Mouse (Mus musculus) embryonic facial prominence, embryonic 15.5 days (tissue): ENCODE measurements around the gene Col5a2. TPM values are rescaled to one million over a fixed set of nuclear protein-coding genes. Genes with fewer than 3 reads are reported as not detected.
"Not testable (repeated sequence)": the region's sequence is repeated elsewhere in the genome, so short reads cannot be mapped to it uniquely, and the experiment has no call there.

Source experiments
- ATAC-seq: fragments of 200-750 bp; cut with Nextera tagmentation; 2 replicates; pipeline ENCODE4 v1.8.0; 2017; ENCODE audit warnings: low read depth, moderate TSS enrichment; ENCODE audit not compliant: insufficient number of reproducible peaks, low FRiP score, low TSS enrichment
- H3K27ac ChIP-seq: fragments of 300-500 bp; sonication (generic); replicated peaks from 2 replicates; pipeline ENCODE4 v1.5.1; 2015; ENCODE audit warnings: mild to moderate bottlenecking, inconsistent platforms
- H3K27me3 ChIP-seq: fragments of 300-500 bp; sonication (generic); 2 replicates; pipeline ENCODE4 v1.6.1; 2015; ENCODE audit warnings: inconsistent platforms
- H3K36me3 ChIP-seq: fragments of 300-500 bp; sonication (generic); 2 replicates; pipeline ENCODE4 v1.6.1; 2015; ENCODE audit warnings: mild to moderate bottlenecking, inconsistent platforms
- H3K4me1 ChIP-seq: fragments of 300-500 bp; sonication (generic); 2 replicates; pipeline ENCODE4 v1.6.1; 2015; ENCODE audit warnings: inconsistent platforms
- H3K4me2 ChIP-seq: fragments of 300-500 bp; sonication (generic); replicated peaks from 2 replicates; pipeline ENCODE4 v1.6.1; 2015; ENCODE audit warnings: mild to moderate bottlenecking, inconsistent platforms
- H3K4me3 ChIP-seq: fragments of 300-500 bp; sonication (generic); replicated peaks from 2 replicates; pipeline ENCODE4 v1.5.1; 2015; ENCODE audit warnings: mild to moderate bottlenecking, inconsistent platforms
- H3K9ac ChIP-seq: fragments of 300-500 bp; sonication (generic); 2 replicates; pipeline ENCODE4 v1.6.1; 2015; ENCODE audit warnings: inconsistent platforms
- H3K9me3 ChIP-seq: fragments of 300-500 bp; sonication (generic); replicated peaks from 2 replicates; pipeline ENCODE4 v1.6.1; 2016; ENCODE audit warnings: inconsistent platforms
- WGBS: fragments of 180-500 bp; shearing (Covaris S2); methylation state at CpG from one replicate; pipeline ENCODE4 v1.1.7; 2015; 5-methylcytosine and 5-hydroxymethylcytosine counted together
- polyA plus RNA-seq: library from polyadenylated mRNA; unstranded; fragments of >200 nt; fragmentation: Nextera tagmentation; extraction: Ambion mirVana; gene quantifications from 2 replicates; pipeline ENCODE4 v1.2.1, GENCODE M21; 2015

Col5a2 gene
- 178 and 202 TPM in 2 replicates for polyA plus RNA-seq

DNA sequence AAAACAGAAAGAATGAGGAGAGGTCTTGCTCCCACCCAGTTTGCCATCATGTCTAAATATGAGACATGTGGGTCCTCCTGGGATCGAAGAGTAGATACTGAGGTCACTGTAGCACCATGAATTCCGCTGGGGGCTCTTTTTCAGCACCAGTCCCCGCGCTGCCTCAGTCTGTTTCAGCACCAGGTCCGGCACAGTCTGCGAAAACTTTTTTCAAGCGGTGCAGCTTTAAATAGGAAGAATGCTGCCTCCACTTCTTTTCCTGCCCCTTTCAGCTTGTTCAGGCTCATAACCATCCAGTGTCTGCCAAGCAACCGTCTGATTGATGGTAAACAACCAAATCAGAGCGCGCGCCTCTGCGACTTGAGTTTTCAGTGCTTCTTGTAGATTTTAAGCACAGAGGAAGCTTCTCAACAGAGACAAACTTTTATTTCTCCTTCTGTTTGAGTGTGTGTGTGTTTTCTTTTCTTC is at the start of gene Col5a2:
Col5a2 (minus strand) TSS at position 418 of the 468 bp plus-strand sequence.
- H3K27me3 ChIP-seq = no peaks in the 10 kb centered on the region
- peak within 1 kb of the TSS; percentile 70 for H3K9ac ChIP-seq
- 7% methylated on average over 12 of the region's 12 CpGs for WGBS
- no peaks in the 10 kb centered on the region for H3K36me3 ChIP-seq
- peaks cover 5% of the 10 kb centered on the region for H3K4me1 ChIP-seq
- H3K4me3 ChIP-seq = peak within 1 kb of the TSS; percentile 66
- H3K27ac ChIP-seq = peak within 1 kb of the TSS; percentile 96
- H3K9me3 ChIP-seq = no peaks in the 10 kb centered on the region
- peak within 1 kb of the TSS; percentile 43 for H3K4me2 ChIP-seq
- ATAC-seq = peak; percentile 92

GRCm38 (mm10) chr1:45550531-45550930 is 47.4 kb upstream of the Col5a2 start:
- Histone ChIP-seq H3K4me3 (no peak overlapping the region), H3K4me2 (no peak overlapping the region), H3K9ac (no peak overlapping the region), H3K27ac (no peak overlapping the region), H3K9me3 (no peaks in the 10 kb centered on the region), H3K27me3 (no peaks in the 10 kb centered on the region), H3K36me3 (no peaks in the 10 kb centered on the region), H3K4me1 (no peaks in the 10 kb centered on the region)
- no peak for ATAC-seq
- WGBS = 76% methylated on average over 4 of the region's 4 CpGs

- Histone ChIP-seq H3K27me3 (no peaks in the 10 kb centered on the region), H3K4me3 (no peak overlapping the region), H3K9me3 (no peaks in the 10 kb centered on the region), H3K4me1 (no peaks in the 10 kb centered on the region), H3K4me2 (no peak overlapping the region), H3K27ac (peak overlapping the region; percentile 83), H3K36me3 (no peaks in the 10 kb centered on the region), H3K9ac (no peak overlapping the region)
- ATAC-seq = peak; percentile 67; the same call in 1 of the 2 replicates
- 17% methylated on average over 1 of the region's 1 CpGs for WGBS
These were observed 38.8 kb upstream of the Col5a2 start for GRCm38 (mm10) chr1:45541888-45542287.

DNA sequence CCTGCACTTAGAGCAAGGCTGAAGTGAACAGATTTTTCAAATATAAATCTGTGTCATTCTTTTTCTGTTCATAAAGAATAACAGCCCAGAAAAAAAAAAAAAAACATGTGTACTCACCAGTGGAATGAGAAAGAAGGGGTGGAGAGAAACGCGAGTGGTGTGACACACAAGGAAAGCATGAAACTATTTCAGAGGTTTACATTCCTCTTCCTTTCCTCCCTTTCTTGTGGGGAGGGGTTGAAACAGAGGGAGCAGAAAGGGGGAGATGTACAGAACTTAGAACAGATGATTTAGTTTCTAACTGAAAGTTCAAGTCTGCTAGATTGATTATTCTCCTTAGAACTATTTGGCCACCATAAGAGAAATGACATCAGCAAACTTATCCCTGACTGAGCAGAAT is 38.1 kb upstream of the Col5a2 start:
- Histone ChIP-seq H3K4me3 (no peak overlapping the region), H3K27me3 (no peaks in the 10 kb centered on the region), H3K9me3 (no peaks in the 10 kb centered on the region), H3K9ac (no peak overlapping the region), H3K4me2 (no peak overlapping the region), H3K4me1 (no peaks in the 10 kb centered on the region), H3K27ac (peak overlapping the region; percentile 83; the same call in 1 of the 2 replicates), H3K36me3 (no peaks in the 10 kb centered on the region)
- 12% methylated on average over 2 of the region's 2 CpGs for WGBS
- ATAC-seq = no peak

- Histone ChIP-seq H3K4me1 (no peaks in the 10 kb centered on the region), H3K27ac (no peak overlapping the region), H3K36me3 (no peaks in the 10 kb centered on the region), H3K27me3 (no peaks in the 10 kb centered on the region), H3K4me3 (no peak overlapping the region), H3K9me3 (no peaks in the 10 kb centered on the region), H3K9ac (no peak overlapping the region), H3K4me2 (no peak overlapping the region)
- ATAC-seq = peak; percentile 65; the same call in 1 of the 2 replicates
- WGBS = 63% methylated on average over 2 of the region's 2 CpGs
These were observed 28.4 kb upstream of the Col5a2 start for GRCm38 (mm10) chr1:45531486-45531885.

DNA sequence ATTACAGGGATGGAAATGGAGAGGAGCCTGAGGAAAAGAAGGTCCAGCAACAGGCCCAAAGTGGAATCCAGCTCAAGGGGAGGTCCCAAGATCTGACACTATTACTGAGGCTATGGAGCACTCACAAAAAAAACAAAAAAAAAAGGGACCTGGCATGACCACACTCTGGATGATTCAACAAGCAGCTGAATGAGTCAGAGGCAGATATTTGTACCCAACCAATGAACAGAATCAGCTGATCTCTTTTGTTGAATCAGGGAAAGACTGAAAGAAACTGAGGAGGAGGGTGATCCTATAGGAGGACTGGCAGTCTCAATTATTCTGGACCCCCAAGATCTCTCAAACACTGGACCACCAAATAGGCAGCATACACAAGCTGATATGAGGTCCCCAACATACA is 24.4 kb upstream of the Col5a2 start:
- H3K27me3 ChIP-seq, H3K9ac ChIP-seq, H3K4me1 ChIP-seq, H3K4me3 ChIP-seq, ATAC-seq, H3K4me2 ChIP-seq, H3K36me3 ChIP-seq, H3K27ac ChIP-seq, H3K9me3 ChIP-seq: not testable (repeated sequence)

GRCm38 (mm10) chr1:45523601-45524000 is 20.5 kb upstream of the Col5a2 start:
- H3K27ac ChIP-seq = no peak overlapping the region
- WGBS = 86% methylated on average over 3 of the region's 3 CpGs
- H3K36me3 ChIP-seq = no peaks in the 10 kb centered on the region
- ATAC-seq = no peak
- H3K9ac ChIP-seq = no peak overlapping the region
- H3K4me2 ChIP-seq = no peak overlapping the region
- H3K9me3 ChIP-seq = no peaks in the 10 kb centered on the region
- H3K27me3 ChIP-seq = no peaks in the 10 kb centered on the region
- H3K4me3 ChIP-seq = no peak overlapping the region
- H3K4me1 ChIP-seq = no peaks in the 10 kb centered on the region

DNA sequence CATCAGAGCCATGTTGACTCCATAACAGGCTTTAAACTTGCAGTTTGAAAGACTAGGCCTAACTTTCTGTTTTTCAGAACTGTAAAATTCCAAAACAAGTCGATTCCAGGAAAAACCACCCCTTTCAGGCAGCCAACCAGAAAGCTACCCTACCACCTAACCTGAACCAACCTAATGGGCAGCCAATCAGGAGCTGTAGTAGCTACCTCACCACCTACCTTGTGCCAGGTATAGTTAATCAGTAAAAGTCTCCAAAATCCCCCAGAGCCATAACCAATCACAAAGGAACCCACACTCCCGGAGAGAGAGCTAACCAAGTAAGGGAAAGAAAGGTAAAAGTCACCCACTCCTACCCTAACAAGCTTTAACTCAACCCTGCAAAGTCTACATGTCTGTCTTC is 18.4 kb upstream of the Col5a2 start:
- Histone ChIP-seq H3K36me3 (no peaks in the 10 kb centered on the region), H3K27ac (no peak overlapping the region), H3K9me3 (no peaks in the 10 kb centered on the region), H3K4me3 (no peak overlapping the region), H3K9ac (no peak overlapping the region), H3K4me2 (no peak overlapping the region), H3K27me3 (no peaks in the 10 kb centered on the region), H3K4me1 (no peaks in the 10 kb centered on the region)
- WGBS = 75% methylated on average over 2 of the region's 2 CpGs
- no peak for ATAC-seq

DNA sequence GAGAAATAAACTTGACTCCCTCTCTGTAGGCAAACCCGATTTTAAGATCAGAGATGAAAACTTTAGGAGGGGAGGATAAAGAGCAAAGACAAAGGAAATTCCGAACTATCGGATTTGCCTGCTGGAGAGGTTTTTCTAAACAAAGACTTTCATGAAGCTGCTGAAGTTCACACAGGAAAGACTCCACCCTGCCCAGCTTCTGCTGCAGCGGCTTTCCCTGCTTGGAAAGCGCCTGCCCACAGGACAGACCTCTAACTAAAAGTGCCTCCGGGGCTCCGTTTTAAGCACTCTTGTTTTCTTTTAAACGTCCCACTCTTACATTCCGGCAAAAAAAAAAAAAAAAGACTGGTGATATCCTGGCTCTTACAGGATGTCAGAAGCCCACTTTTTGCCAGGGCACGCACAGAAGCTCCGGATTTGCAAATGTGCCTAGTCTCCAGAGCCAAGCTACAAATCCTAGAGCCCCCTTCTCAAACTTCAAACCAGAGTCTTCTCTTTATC is 791 bp downstream of the Col5a2 start:
- H3K27ac ChIP-seq = peak overlapping the region; percentile 96
- H3K4me2 ChIP-seq = peak overlapping the region; percentile 43
- no peaks in the 10 kb centered on the region for H3K36me3 ChIP-seq
- H3K4me3 ChIP-seq = peak overlapping the region; percentile 66
- peaks cover 5% of the 10 kb centered on the region for H3K4me1 ChIP-seq
- no peaks in the 10 kb centered on the region for H3K27me3 ChIP-seq
- H3K9me3 ChIP-seq = no peaks in the 10 kb centered on the region
- H3K9ac ChIP-seq = peak overlapping the region; percentile 70
- ATAC-seq = peak; percentile 26; the same call in 1 of the 2 replicates
- WGBS = 1% methylated on average over 11 of the region's 11 CpGs

DNA sequence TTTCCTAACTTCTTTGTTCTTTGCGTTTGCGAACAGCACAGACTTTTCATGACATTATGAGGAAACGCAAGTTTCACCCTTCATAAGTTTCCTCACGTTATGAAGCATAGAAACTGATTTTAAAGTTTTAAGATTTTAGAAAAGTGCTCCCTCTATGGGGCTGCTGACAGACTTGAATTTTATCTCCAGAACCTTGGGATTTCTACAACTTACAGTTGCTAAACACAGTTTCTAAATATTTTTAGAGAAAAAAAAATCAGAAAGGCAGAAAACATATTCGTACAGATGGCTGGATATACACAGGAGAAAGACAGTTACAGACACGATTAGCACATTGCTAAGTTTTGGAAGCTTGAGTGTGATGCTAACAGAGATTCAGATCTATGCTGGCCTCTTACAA is 1.6 kb downstream of the Col5a2 start:
- Histone ChIP-seq H3K27ac (peak overlapping the region; percentile 96), H3K9me3 (no peaks in the 10 kb centered on the region), H3K27me3 (no peaks in the 10 kb centered on the region), H3K9ac (peak overlapping the region; percentile 70), H3K4me1 (peaks cover 5% of the 10 kb centered on the region), H3K36me3 (no peaks in the 10 kb centered on the region), H3K4me2 (peak overlapping the region; percentile 43), H3K4me3 (peak overlapping the region; percentile 66)
- WGBS = 14% methylated on average over 6 of the region's 6 CpGs
- ATAC-seq = no peak

DNA sequence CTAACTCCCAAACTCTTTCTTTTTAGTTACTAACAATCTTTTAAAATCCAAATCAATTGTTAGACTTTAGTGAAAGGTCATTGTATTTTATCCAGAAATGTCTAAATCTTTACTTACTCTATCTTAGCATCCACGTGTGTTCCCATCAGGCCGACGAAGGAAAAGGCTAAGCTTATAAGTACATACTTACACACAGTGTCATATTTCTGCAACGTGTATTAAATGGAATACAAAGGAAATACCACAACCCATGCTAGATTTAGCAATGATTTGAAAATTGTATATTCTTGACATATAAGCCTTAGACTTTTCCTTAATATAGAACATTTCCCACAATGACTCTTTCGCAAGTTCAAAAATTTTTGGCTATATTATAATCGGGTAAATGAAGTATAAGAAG is 2.6 kb downstream of the Col5a2 start:
- H3K4me1 ChIP-seq = peaks cover 5% of the 10 kb centered on the region
- no peak overlapping the region for H3K4me2 ChIP-seq
- no peak overlapping the region for H3K9ac ChIP-seq
- no peaks in the 10 kb centered on the region for H3K36me3 ChIP-seq
- no peaks in the 10 kb centered on the region for H3K9me3 ChIP-seq
- WGBS = 59% methylated on average over 6 of the region's 6 CpGs
- no peak overlapping the region for H3K27ac ChIP-seq
- no peaks in the 10 kb centered on the region for H3K27me3 ChIP-seq
- no peak for ATAC-seq
- peak overlapping the region; percentile 15; the same call in 1 of the 2 replicates for H3K4me3 ChIP-seq

DNA sequence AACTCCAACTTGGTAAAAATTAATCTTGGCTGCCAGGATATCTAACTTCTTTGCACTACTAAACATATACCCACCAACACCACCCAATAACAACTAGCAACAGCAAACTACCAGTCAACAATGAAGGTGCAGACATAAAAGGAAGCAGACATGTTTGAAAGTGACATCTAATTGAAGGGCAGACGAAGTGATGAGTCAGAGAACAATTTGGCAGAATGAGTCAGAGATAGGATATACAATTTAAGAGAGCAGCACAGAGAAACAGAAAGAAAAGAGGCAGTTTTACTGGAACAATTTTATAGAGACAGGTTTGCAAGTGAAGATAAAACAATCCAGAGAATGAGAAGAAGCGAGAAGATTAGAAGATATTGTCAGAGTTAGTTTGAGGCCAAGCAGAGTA is 8.1 kb downstream of the Col5a2 start:
- Histone ChIP-seq H3K4me1 (0 out of 2 replicates have a peak, but pooled peaks cover 5% of the 10 kb centered on the region), H3K27me3 (no peaks in the 10 kb centered on the region), H3K9ac (no peak overlapping the region), H3K36me3 (no peaks in the 10 kb centered on the region), H3K4me2 (no peak overlapping the region), H3K4me3 (no peak overlapping the region), H3K27ac (no peak overlapping the region), H3K9me3 (no peaks in the 10 kb centered on the region)
- ATAC-seq = no peak
- 72% methylated on average over 2 of the region's 2 CpGs for WGBS
